Mouse (Mus musculus): Measurements from ENCODE around the gene Scgb1c1. TPM values are rescaled to one million over a fixed set of nuclear protein-coding genes. Genes with fewer than 3 reads are reported as not detected.

Gene Scgb1c1
- not detected for polyA plus RNA-seq (2014; fragmentation: Illumina TruSeq; extraction: RNeasy Lipid Tissue Mini Kit (QIAGEN cat#74804); ENCODE audit: low read depth, low replicate concordance)

GRCm38 (mm10) chr7:140844905-140845665, at the start of gene Scgb1c1:
Gene Scgb1c1, plus strand, starts transcription at chr7:140845547.

GRCm38 (mm10) chr7:140821653-140822329, 23.6 kb upstream of the Scgb1c1 start, which contains the start of gene Zfp941:
Gene Zfp941, minus strand, starts transcription at chr7:140822178.

GRCm38 (mm10) chr7:140834968-140835757, 10.2 kb upstream of the Scgb1c1 start, which contains the start of gene Urah:
Gene Urah, plus strand, starts transcription at chr7:140835018.

GRCm38 (mm10) chr7:140847755-140848580, 2.6 kb downstream of the Scgb1c1 start, which contains the start of gene Odf3:
Gene Odf3, plus strand, starts transcription at chr7:140847805.

DNA sequence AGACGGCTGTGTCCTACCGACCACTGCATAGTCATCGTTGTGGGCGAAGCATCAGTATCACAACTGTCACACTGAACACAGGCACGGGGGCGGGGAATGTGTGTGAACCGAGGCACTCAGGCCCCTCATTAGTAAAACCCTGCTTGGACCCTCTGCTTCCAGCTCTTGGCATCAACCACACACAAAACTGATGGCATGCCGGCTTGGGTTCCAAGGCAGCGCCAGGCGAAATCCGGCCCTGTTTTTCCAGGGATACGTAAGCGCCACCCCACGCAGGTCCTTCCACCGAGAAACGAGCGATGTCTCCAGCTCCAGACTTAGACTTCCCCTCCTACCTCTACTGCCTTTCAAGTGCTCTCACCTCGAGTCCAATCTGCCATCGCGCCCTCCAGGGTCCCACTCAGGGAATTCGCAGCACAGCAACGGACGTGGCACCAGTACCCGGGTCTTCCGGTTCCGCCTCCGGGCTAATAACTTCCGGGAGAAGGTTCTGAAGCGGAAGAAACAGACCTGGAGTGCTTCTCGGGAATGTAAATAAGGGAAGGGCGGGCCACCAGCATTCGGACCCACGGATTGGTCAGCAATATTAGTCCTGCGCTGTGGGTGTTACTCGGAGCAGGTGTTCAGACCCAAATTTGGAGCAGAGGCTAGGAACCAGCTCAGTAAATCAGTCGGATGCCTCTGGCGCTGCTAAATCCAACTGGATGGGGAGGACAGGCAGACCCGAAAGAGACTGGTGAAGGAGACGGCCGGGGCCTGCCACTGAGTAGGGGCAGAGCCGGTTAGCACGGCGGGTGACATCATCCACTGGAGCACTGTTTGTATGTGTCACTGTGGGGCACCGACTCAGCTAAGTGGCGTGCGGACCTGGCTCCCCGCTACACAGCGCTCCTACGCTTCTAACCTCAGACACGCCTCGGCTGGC, 10.8 kb downstream of the Scgb1c1 start, which contains the start of gene Gm45785:
Gene Gm45785, minus strand, starts transcription at position 472 of the 925 bp plus-strand sequence.

GRCm38 (mm10) chr7:140856785-140857549, 11.6 kb downstream of the Scgb1c1 start, which contains the start of gene Ric8a:
Gene Ric8a, plus strand, starts transcription at chr7:140856957.

DNA sequence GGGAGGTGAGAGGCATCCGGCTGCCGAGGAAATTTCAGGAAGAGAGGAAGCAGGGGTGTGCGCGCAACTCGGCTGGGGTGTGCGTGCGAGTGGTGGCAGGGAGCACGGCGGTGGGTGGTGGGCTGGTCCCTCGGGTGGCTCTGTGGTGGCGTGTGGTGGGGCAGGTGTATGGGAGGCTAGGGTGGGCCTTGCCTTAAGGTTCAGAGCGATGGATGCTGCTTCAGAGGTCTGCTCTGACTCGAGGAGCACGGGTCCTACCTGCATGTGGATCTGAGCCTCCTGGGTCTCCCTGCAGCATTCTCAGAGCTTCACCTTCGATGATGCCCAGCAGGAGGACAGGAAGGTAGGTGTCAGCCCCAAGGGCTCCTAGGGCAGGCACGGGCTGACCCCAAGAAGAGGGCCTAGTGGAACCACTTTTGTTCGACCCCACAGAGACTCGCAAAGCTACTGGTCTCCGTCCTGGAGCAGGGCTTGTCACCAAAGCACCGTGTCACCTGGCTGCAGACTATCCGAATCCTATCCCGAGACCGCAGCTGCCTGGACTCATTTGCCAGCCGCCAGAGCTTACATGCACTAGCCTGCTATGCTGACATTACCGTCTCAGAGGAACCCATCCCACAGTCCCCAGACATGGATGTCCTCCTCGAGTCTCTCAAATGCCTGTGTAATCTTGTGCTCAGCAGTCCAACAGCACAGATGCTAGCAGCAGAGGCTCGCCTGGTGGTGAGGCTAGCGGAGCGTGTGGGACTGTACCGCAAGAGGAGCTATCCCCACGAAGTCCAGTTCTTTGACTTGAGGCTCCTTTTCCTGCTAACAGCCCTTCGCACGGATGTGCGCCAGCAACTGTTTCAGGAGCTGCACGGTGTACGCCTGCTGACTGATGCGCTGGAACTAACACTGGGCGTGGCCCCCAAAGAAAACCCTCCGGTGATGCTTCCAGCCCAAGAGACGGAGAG, 12.5 kb downstream of the Scgb1c1 start, which contains the start of gene Bet1l:
Gene Bet1l, minus strand, starts transcription at position 28 of the 956 bp plus-strand sequence.

GRCm38 (mm10) chr7:140881696-140882468, 36.5 kb downstream of the Scgb1c1 start, which contains the start of the genes Psmd13 and Sirt3:
Gene Psmd13, plus strand, starts transcription at chr7:140881968.
Gene Sirt3, minus strand, starts transcription at chr7:140882309.

Other genes with a start within 250 kb of the Scgb1c1 start
- gene Olfr46, start 244.3 kb upstream of the Scgb1c1 start, polyA plus RNA-seq (2014; fragmentation: Illumina TruSeq; extraction: RNeasy Lipid Tissue Mini Kit (QIAGEN cat#74804); ENCODE audit: low read depth, low replicate concordance): 0.69 TPM
- not detected for gene Olfr61, start 216.6 kb upstream of the Scgb1c1 start, polyA plus RNA-seq (2014; fragmentation: Illumina TruSeq; extraction: RNeasy Lipid Tissue Mini Kit (QIAGEN cat#74804); ENCODE audit: low read depth, low replicate concordance)
- gene Olfr53, start 199.1 kb upstream of the Scgb1c1 start, polyA plus RNA-seq (2014; fragmentation: Illumina TruSeq; extraction: RNeasy Lipid Tissue Mini Kit (QIAGEN cat#74804); ENCODE audit: low read depth, low replicate concordance): not detected
- gene Olfr539, start 185.6 kb upstream of the Scgb1c1 start, polyA plus RNA-seq (2014; fragmentation: Illumina TruSeq; extraction: RNeasy Lipid Tissue Mini Kit (QIAGEN cat#74804); ENCODE audit: low read depth, low replicate concordance): 0.08 TPM
- not detected for gene Olfr45, start 163.6 kb upstream of the Scgb1c1 start, polyA plus RNA-seq (2014; fragmentation: Illumina TruSeq; extraction: RNeasy Lipid Tissue Mini Kit (QIAGEN cat#74804); ENCODE audit: low read depth, low replicate concordance)
- gene Olfr541, start 148.3 kb upstream of the Scgb1c1 start, polyA plus RNA-seq (2014; fragmentation: Illumina TruSeq; extraction: RNeasy Lipid Tissue Mini Kit (QIAGEN cat#74804); ENCODE audit: low read depth, low replicate concordance): not detected
- 1.8 TPM for gene Cyp2e1, start 81.8 kb upstream of the Scgb1c1 start, polyA plus RNA-seq (2014; fragmentation: Illumina TruSeq; extraction: RNeasy Lipid Tissue Mini Kit (QIAGEN cat#74804); ENCODE audit: low read depth, low replicate concordance)
- gene Syce1, start 57.7 kb upstream of the Scgb1c1 start, polyA plus RNA-seq (2014; fragmentation: Illumina TruSeq; extraction: RNeasy Lipid Tissue Mini Kit (QIAGEN cat#74804); ENCODE audit: low read depth, low replicate concordance): 395 TPM
- gene Zfp941, start 23.4 kb upstream of the Scgb1c1 start, polyA plus RNA-seq (2014; fragmentation: Illumina TruSeq; extraction: RNeasy Lipid Tissue Mini Kit (QIAGEN cat#74804); ENCODE audit: low read depth, low replicate concordance): 5.9 TPM
- not detected for gene Urah, start 10.5 kb upstream of the Scgb1c1 start, polyA plus RNA-seq (2014; fragmentation: Illumina TruSeq; extraction: RNeasy Lipid Tissue Mini Kit (QIAGEN cat#74804); ENCODE audit: low read depth, low replicate concordance)
- 8.1 TPM for gene Odf3, start 2.3 kb downstream of the Scgb1c1 start, polyA plus RNA-seq (2014; fragmentation: Illumina TruSeq; extraction: RNeasy Lipid Tissue Mini Kit (QIAGEN cat#74804); ENCODE audit: low read depth, low replicate concordance)
- gene Gm45785, start 10.8 kb downstream of the Scgb1c1 start, polyA plus RNA-seq (2014; fragmentation: Illumina TruSeq; extraction: RNeasy Lipid Tissue Mini Kit (QIAGEN cat#74804); ENCODE audit: low read depth, low replicate concordance): not detected
- 2.5 TPM for gene Ric8a, start 11.4 kb downstream of the Scgb1c1 start, polyA plus RNA-seq (2014; fragmentation: Illumina TruSeq; extraction: RNeasy Lipid Tissue Mini Kit (QIAGEN cat#74804); ENCODE audit: low read depth, low replicate concordance)
- gene Bet1l, start 12.0 kb downstream of the Scgb1c1 start, polyA plus RNA-seq (2014; fragmentation: Illumina TruSeq; extraction: RNeasy Lipid Tissue Mini Kit (QIAGEN cat#74804); ENCODE audit: low read depth, low replicate concordance): 4.3 TPM
- gene Psmd13, start 36.4 kb downstream of the Scgb1c1 start, polyA plus RNA-seq (2014; fragmentation: Illumina TruSeq; extraction: RNeasy Lipid Tissue Mini Kit (QIAGEN cat#74804); ENCODE audit: low read depth, low replicate concordance): 142 TPM
- 9.5 TPM for gene Sirt3, start 36.8 kb downstream of the Scgb1c1 start, polyA plus RNA-seq (2014; fragmentation: Illumina TruSeq; extraction: RNeasy Lipid Tissue Mini Kit (QIAGEN cat#74804); ENCODE audit: low read depth, low replicate concordance)
- gene Cox8b, start 54.9 kb downstream of the Scgb1c1 start, polyA plus RNA-seq (2014; fragmentation: Illumina TruSeq; extraction: RNeasy Lipid Tissue Mini Kit (QIAGEN cat#74804); ENCODE audit: low read depth, low replicate concordance): not detected
- not detected for gene Nlrp6, start 75.4 kb downstream of the Scgb1c1 start, polyA plus RNA-seq (2014; fragmentation: Illumina TruSeq; extraction: RNeasy Lipid Tissue Mini Kit (QIAGEN cat#74804); ENCODE audit: low read depth, low replicate concordance)
- gene Pgghg, start 95.8 kb downstream of the Scgb1c1 start, polyA plus RNA-seq (2014; fragmentation: Illumina TruSeq; extraction: RNeasy Lipid Tissue Mini Kit (QIAGEN cat#74804); ENCODE audit: low read depth, low replicate concordance): 0.11 TPM
- gene Ifitm5, start 104.7 kb downstream of the Scgb1c1 start, polyA plus RNA-seq (2014; fragmentation: Illumina TruSeq; extraction: RNeasy Lipid Tissue Mini Kit (QIAGEN cat#74804); ENCODE audit: low read depth, low replicate concordance): not detected
- gene Gm45717, start 110.4 kb downstream of the Scgb1c1 start, polyA plus RNA-seq (2014; fragmentation: Illumina TruSeq; extraction: RNeasy Lipid Tissue Mini Kit (QIAGEN cat#74804); ENCODE audit: low read depth, low replicate concordance): not detected
- gene Ifitm2, start 110.4 kb downstream of the Scgb1c1 start, polyA plus RNA-seq (2014; fragmentation: Illumina TruSeq; extraction: RNeasy Lipid Tissue Mini Kit (QIAGEN cat#74804); ENCODE audit: low read depth, low replicate concordance): 4.3 TPM
- not detected for gene Ifitm1, start 121.7 kb downstream of the Scgb1c1 start, polyA plus RNA-seq (2014; fragmentation: Illumina TruSeq; extraction: RNeasy Lipid Tissue Mini Kit (QIAGEN cat#74804); ENCODE audit: low read depth, low replicate concordance)
- gene Ifitm3, start 165.2 kb downstream of the Scgb1c1 start, polyA plus RNA-seq (2014; fragmentation: Illumina TruSeq; extraction: RNeasy Lipid Tissue Mini Kit (QIAGEN cat#74804); ENCODE audit: low read depth, low replicate concordance): 1.7 TPM
- gene Ifitm6, start 172.4 kb downstream of the Scgb1c1 start, polyA plus RNA-seq (2014; fragmentation: Illumina TruSeq; extraction: RNeasy Lipid Tissue Mini Kit (QIAGEN cat#74804); ENCODE audit: low read depth, low replicate concordance): not detected
- gene Gm17387, start 183.6 kb downstream of the Scgb1c1 start, polyA plus RNA-seq (2014; fragmentation: Illumina TruSeq; extraction: RNeasy Lipid Tissue Mini Kit (QIAGEN cat#74804); ENCODE audit: low read depth, low replicate concordance): not detected
- gene B4galnt4, start 215.6 kb downstream of the Scgb1c1 start, polyA plus RNA-seq (2014; fragmentation: Illumina TruSeq; extraction: RNeasy Lipid Tissue Mini Kit (QIAGEN cat#74804); ENCODE audit: low read depth, low replicate concordance): 1.2 TPM
- gene Pkp3, start 232.7 kb downstream of the Scgb1c1 start, polyA plus RNA-seq (2014; fragmentation: Illumina TruSeq; extraction: RNeasy Lipid Tissue Mini Kit (QIAGEN cat#74804); ENCODE audit: low read depth, low replicate concordance): not detected